Mouse (Mus musculus): ENCODE measurements at regions not wholly inside any gene's neighbourhood (a gene's known extent, or its start where the extent isn't known, plus 50 kb on each side); places are given as distances from the start of the nearest gene placed in this dataset.

Small RNA genes lying in the stretch of these regions (microRNA-seq; reads per million reads assigned to microRNA genes)
- gene Gm23154 = 0 reads per million in 2 experiments

Data from left cerebral cortex, adult 8-10 months (tissue).